Mouse (Mus musculus) heart, embryonic 11.5 days (tissue): Measurements from ENCODE around the gene Ece1. TPM values are rescaled to one million over a fixed set of nuclear protein-coding genes. Genes with fewer than 3 reads are reported as not detected.
A peak's percentile ranks its signal among the peaks of the same experiment; 100 is the strongest.

Source experiments
- ATAC-seq: fragments of 200-750 bp; cut with Nextera tagmentation; replicated peaks from 2 replicates; pipeline ENCODE4 v1.8.0; 2017; ENCODE audit warnings: moderate library complexity; ENCODE audit not compliant: insufficient number of reproducible peaks, low FRiP score, low TSS enrichment
- H3K27ac ChIP-seq: fragments of 300-500 bp; sonication (generic); 2 replicates; pipeline ENCODE4 v1.5.1; 2014; ENCODE audit warnings: mild to moderate bottlenecking, low read depth, low read length
- H3K27me3 ChIP-seq: fragments of 300-500 bp; sonication (generic); 2 replicates; pipeline ENCODE4 v1.6.1; 2014; ENCODE audit warnings: mild to moderate bottlenecking, low read length, mixed read lengths; ENCODE audit not compliant: control insufficient read depth, insufficient read depth
- H3K36me3 ChIP-seq: fragments of 300-500 bp; sonication (generic); 2 replicates; pipeline ENCODE4 v1.6.1; 2014; ENCODE audit warnings: mild to moderate bottlenecking, low read length, moderate library complexity, mixed read lengths; ENCODE audit not compliant: control insufficient read depth, insufficient read depth
- H3K4me1 ChIP-seq: fragments of 300-500 bp; sonication (generic); 2 replicates; pipeline ENCODE4 v1.6.1; 2014; ENCODE audit warnings: low read length; ENCODE audit not compliant: control insufficient read depth, insufficient read depth
- H3K4me2 ChIP-seq: fragments of 300-500 bp; sonication (generic); 2 replicates; pipeline ENCODE4 v1.6.1; 2014; ENCODE audit warnings: mild to moderate bottlenecking, moderate library complexity
- H3K4me3 ChIP-seq: fragments of 300-500 bp; sonication (generic); 2 replicates; pipeline ENCODE4 v1.5.1; 2014; ENCODE audit warnings: low read depth, low read length
- H3K9ac ChIP-seq: fragments of 300-500 bp; sonication (generic); 2 replicates; pipeline ENCODE4 v1.6.1; 2014; ENCODE audit warnings: mild to moderate bottlenecking, low read depth, low read length, moderate library complexity
- H3K9me3 ChIP-seq: fragments of 300-500 bp; sonication (generic); replicated peaks from 2 replicates; pipeline ENCODE4 v1.6.1; 2016; ENCODE audit warnings: low read length; ENCODE audit not compliant: control insufficient read depth
- WGBS: fragments of 180-500 bp; shearing (Covaris S2); extraction: QIAGEN DNeasy Blood & Tissue Kit; methylation state at CpG from one replicate; pipeline ENCODE4 v1.1.7; 2014; ENCODE audit not compliant: insufficient replicate concordance; 5-methylcytosine and 5-hydroxymethylcytosine counted together
- polyA plus RNA-seq: library from polyadenylated mRNA; unstranded; fragments of >200 nt; fragmentation: Nextera tagmentation; extraction: Ambion mirVana; gene quantifications from 2 replicates; pipeline ENCODE4 v1.2.1, GENCODE M21; 2014

Gene Ece1
- polyA plus RNA-seq, 1 experiment from 2014 or later: 129 TPM

DNA sequence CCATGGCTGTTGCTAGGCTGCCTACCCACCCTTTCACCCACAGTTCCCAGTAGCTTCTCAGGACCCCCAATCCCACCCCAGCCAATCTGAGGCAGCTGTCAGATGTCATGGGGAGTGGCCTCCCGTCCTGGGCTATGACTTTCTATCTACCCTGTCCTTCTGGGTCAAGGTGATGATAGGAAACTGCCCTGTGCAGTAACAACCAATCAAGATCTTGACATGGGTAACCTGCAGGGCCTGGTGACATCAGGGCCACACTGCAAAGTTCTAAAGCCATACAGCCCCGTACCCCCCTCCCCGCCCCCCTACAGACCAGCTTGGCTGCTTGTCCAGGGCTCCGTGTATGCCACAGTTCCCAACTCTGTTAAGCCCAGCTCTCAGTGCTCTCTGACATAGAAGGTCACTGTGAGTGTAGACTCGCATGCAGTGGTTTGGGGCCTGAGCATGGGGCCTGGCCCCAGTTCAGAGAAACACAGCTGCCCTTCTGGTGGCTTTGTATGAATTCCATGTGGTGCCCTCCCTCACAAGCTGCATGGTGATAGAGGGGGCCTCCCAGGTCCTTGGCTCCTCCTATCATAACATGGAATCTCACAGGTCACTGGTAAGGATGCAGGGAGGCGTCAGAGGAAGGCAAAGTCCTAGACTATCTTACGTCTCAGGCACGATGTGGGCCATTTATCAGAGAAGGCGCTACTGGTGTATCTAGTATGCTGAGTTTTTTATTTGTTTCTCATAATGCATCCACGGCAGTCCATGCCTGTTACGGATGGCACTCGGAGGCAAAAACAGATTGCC, 65.9 kb downstream of the Ece1 start:
- no peak for ATAC-seq
- Histone ChIP-seq H3K9ac (peak overlapping the region; percentile 16; the same call in 1 of the 2 replicates), H3K36me3 (peaks cover 11% of the 10 kb centered on the region), H3K4me1 (peaks cover 65% of the 10 kb centered on the region), H3K4me2 (no peak overlapping the region), H3K27ac (peak overlapping the region; percentile 94; the same call in 1 of the 2 replicates), H3K4me3 (no peak overlapping the region), H3K27me3 (no peaks in the 10 kb centered on the region), H3K9me3 (no peaks in the 10 kb centered on the region)
- WGBS: 60% methylated on average over 12 of the region's 12 CpGs

DNA sequence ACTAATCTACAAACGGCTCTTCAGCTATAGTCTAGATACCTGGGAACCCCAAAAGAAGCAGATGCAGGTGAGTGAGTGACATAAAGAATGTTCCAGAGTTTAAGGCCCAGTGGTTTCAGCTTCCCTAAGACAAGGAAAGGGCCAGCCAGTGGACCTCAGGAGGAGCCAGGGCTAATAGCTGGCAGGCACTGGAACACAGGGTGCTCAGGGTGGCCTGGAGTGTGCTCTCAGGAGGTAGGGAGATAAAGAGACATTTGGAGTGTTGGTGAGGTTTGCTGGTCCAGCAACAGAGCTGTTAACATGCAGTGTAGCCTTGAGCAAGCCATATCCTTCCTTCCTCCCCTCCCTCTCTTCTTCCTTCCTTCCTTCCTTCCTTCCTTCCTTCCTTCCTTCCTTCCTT, 66.8 kb downstream of the Ece1 start:
- 86% methylated on average over 1 of the region's 1 CpGs for WGBS
- H3K9ac ChIP-seq: 0 out of 2 replicates have a peak overlapping the region, but pooled peaks have one; percentile 16

DNA sequence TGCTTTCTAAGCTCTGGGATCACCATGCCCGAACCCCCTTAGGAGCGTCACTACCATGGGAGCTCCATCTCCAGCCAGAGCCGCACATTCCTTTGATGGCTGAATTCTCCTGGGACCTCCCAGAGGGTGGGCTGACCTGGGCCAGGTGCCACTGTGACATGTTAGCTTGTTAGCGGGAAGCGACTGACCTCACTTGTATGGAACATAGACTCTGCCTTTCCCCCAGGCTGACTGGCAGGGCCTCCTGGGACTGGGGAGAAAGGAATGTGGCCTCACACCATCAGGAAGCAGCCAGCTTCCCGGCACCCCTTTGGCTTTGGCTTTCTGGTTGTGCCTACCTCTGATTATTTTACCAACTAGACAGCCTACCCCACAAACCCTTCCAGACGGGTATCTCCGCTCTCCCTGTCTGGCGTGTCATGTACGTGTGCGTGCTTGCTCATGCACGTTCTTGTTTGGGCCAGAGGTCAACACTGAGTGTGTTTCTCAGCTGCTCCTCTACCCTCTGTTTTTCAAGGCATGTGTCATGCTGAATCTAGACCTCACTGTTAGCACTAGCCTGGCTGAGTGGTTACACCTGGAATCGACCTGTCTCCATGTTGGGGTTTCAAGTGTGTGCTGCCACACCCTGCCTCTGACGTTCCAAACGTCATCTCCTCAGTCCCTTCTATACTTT, 67.4 kb downstream of the Ece1 start:
- Histone ChIP-seq H3K27ac (peak overlapping the region; percentile 94), H3K9me3 (no peaks in the 10 kb centered on the region), H3K9ac (0 out of 2 replicates have a peak overlapping the region, but pooled peaks have one; percentile 16), H3K4me2 (no peak overlapping the region), H3K36me3 (peaks cover 8% of the 10 kb centered on the region), H3K27me3 (no peaks in the 10 kb centered on the region), H3K4me1 (peaks cover 69% of the 10 kb centered on the region), H3K4me3 (no peak overlapping the region)
- no peak for ATAC-seq
- WGBS: 49% methylated on average over 15 of the region's 15 CpGs

More for the DNA sequence above, 66.8 kb downstream of the Ece1 start:
- H3K9me3 ChIP-seq: no peaks in the 10 kb centered on the region
- H3K36me3 ChIP-seq: peaks cover 10% of the 10 kb centered on the region
- no peak overlapping the region for H3K4me2 ChIP-seq
- H3K4me1 ChIP-seq: peaks cover 69% of the 10 kb centered on the region
- no peak for ATAC-seq
- H3K4me3 ChIP-seq: no peak overlapping the region
- H3K27ac ChIP-seq: peak overlapping the region; percentile 94
- no peaks in the 10 kb centered on the region for H3K27me3 ChIP-seq

DNA sequence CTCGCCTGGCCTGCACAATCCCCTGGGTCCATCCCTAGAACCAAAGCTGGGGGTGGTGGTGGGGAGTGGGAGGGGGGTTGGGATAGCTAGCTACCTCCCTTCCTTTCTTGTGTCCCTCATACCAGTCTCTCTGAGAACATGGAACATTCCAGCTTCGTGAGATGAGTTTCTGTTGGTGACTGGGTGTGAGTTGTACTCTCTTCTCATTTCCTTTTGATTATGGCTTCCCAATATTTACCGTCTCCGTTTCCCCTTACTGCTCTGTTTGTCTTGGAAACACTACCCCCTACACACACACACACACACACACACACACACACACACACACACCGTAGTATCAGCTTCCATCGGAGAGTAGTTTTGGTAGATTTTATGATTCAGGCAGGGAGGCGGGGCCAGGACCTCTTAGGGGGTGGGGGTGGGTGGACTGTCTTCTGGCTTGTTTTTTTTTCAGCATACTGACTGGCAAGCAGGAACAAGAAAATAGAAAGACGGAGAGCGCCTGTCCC, 68.5 kb downstream of the Ece1 start:
- Histone ChIP-seq H3K9me3 (no peaks in the 10 kb centered on the region), H3K27ac (peak overlapping the region; percentile 94), H3K36me3 (peaks cover 11% of the 10 kb centered on the region), H3K27me3 (no peaks in the 10 kb centered on the region), H3K4me2 (peak overlapping the region; percentile 54), H3K4me3 (no peak overlapping the region), H3K4me1 (peaks cover 69% of the 10 kb centered on the region), H3K9ac (peak overlapping the region; percentile 44)
- 17% methylated on average over 9 of the region's 9 CpGs for WGBS
- ATAC-seq: peak; percentile 24

DNA sequence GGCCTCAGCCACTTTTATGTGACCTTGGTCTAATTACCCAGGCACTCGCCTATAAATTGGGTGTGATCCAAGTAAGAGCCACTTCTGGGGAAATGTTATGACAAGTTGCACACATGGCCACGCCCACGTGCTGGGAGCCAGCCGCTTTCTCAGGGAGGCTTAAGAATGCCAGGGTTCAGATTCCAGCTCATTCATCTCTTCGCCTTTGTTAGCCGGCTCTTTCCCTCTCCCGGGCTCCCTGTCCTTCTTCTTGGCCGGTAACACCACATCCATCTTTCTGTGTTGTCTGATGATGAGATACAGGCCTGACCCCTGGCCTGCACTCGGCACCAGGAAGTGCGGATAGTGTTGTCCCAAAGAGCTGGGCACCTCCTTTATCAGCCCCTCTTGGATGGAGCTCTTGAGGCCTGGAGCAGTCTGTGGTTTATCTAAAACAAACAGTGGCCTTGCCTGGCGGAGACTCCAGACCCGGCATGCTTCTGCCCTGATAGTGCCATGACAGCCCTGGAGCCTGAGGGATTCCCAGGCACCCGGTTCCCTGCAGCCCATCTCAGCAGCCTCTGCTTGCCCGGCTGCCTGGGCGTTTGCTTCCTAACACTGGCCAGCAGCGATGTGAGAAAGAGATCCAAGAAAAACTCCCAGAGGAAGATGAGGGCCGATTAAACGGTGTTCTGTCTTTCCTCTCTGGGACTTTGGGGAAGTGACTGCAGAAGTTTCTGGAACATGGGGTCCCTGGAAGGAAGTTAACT, 69.1 kb downstream of the Ece1 start:
- peak overlapping the region; percentile 54 for H3K4me2 ChIP-seq
- ATAC-seq: peak; percentile 81
- H3K4me3 ChIP-seq: no peak overlapping the region
- no peaks in the 10 kb centered on the region for H3K9me3 ChIP-seq
- peak overlapping the region; percentile 94 for H3K27ac ChIP-seq
- 3% methylated on average over 18 of the region's 18 CpGs for WGBS
- H3K9ac ChIP-seq: peak overlapping the region; percentile 44
- no peaks in the 10 kb centered on the region for H3K27me3 ChIP-seq
- H3K4me1 ChIP-seq: peaks cover 67% of the 10 kb centered on the region
- H3K36me3 ChIP-seq: peaks cover 10% of the 10 kb centered on the region

DNA sequence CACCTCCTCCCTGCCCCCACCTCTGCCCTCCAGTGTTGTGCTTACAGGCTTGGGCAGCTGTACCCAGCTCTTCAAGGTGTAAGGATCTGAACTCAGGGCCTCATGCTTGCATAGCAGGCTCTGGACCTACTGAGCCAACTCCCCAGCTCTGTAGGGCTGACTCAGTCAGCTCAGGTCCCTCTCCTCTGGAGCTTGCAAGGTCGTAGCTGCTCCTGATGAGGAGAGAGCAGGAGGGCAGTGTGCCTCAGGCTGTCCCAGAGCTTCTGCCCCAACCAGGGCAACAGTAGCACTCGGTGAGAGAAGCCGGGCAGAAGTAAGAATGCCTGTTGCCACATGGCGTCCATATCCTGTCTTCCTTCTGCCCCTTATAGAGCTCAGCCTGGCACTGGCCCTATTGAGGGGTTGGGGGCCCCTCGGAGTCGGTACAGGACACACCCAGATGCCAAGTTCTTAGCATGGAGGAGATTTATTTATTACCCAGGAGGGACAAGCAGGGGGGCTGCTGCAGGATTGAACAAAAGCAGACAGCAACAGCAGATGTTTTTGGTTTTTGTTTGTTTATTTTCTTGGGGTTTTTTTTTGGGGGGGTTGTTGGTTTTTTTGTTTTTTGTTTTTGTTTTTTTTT, 70.6 kb downstream of the Ece1 start:
- WGBS: 61% methylated on average over 6 of the region's 6 CpGs
- no peak for ATAC-seq
- peaks cover 13% of the 10 kb centered on the region; the same call in 1 of the 2 replicates for H3K36me3 ChIP-seq

DNA sequence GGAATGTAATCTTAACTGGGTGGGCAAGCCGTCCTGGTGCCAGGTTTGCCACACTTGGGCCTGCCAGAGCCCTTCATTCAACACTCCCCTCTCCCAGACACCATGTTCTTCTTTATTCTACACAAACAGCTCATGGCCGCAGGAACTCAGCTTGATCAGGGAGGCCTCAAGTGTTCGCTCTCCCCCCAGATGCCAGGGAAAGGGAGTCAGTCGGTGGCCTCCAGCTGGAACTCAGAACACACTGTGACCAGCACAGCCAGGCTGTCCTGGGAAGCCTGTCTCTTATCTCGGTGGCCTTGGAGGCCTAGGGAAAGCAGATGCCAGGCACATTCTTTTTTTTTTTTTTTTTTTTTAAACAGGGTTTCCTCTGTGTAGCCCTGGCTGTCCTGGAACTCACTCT, 71.3 kb downstream of the Ece1 start:
- no peak overlapping the region for H3K9ac ChIP-seq
- H3K4me2 ChIP-seq: no peak overlapping the region
- H3K27me3 ChIP-seq: no peaks in the 10 kb centered on the region
- no peak for ATAC-seq
- peaks cover 13% of the 10 kb centered on the region; the same call in 1 of the 2 replicates for H3K36me3 ChIP-seq
- 31% methylated on average over 5 of the region's 5 CpGs for WGBS
- peak overlapping the region; percentile 54; the same call in 1 of the 2 replicates for H3K27ac ChIP-seq
- H3K4me3 ChIP-seq: no peak overlapping the region
- H3K4me1 ChIP-seq: peaks cover 49% of the 10 kb centered on the region
- H3K9me3 ChIP-seq: no peaks in the 10 kb centered on the region

More for the DNA sequence above, 70.6 kb downstream of the Ece1 start:
- Histone ChIP-seq H3K4me3 (no peak overlapping the region), H3K4me1 (peaks cover 56% of the 10 kb centered on the region), H3K27ac (peak overlapping the region; percentile 94), H3K27me3 (no peaks in the 10 kb centered on the region), H3K4me2 (no peak overlapping the region), H3K9ac (no peak overlapping the region), H3K9me3 (no peaks in the 10 kb centered on the region)

DNA sequence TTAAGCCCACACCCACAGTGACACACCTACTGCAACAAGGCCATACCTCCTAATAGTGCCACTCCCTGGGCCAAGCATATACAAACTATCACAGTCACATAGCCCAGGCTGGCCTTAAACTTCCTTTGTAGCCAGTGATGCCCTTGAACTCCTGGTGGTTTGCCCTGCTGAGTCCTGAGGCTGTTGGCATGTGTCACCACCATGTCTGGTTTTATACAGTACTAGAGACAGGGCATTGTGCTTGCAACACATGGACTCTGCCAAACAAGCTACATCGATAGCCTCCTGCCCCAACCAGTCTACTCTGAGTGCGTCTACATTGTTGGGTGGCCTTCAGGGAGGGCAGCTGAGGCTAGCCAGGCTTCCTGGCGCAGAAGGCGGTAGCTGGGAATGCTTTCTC, 74.1 kb downstream of the Ece1 start:
- 85% methylated on average over 4 of the region's 4 CpGs for WGBS
- peaks cover 21% of the 10 kb centered on the region for H3K4me1 ChIP-seq
- no peak overlapping the region for H3K9ac ChIP-seq
- H3K4me3 ChIP-seq: no peak overlapping the region
- H3K27ac ChIP-seq: no peak overlapping the region
- ATAC-seq: no peak
- H3K9me3 ChIP-seq: no peaks in the 10 kb centered on the region
- H3K36me3 ChIP-seq: peaks cover 26% of the 10 kb centered on the region
- no peaks in the 10 kb centered on the region for H3K27me3 ChIP-seq
- H3K4me2 ChIP-seq: no peak overlapping the region
